Mouse (Mus musculus) myocyte (in vitro differentiated cells): Measurements from ENCODE around the gene C6.

Experiments
- E2F4 ChIP-seq: IDR thresholded peaks from one replicate; pipeline ENCODE4 v1.6.1; 2011; ENCODE audit warnings: mild to moderate bottlenecking, control low read depth, moderate library complexity; ENCODE audit not compliant: insufficient read depth
- MAX ChIP-seq: IDR thresholded peaks from one replicate; pipeline ENCODE4 v1.6.1; 2011; ENCODE audit warnings: low read depth, mild to moderate bottlenecking, control low read depth
- MYOG ChIP-seq, 3 experiments: IDR thresholded peaks; one replicate each; pipeline ENCODE4 v1.6.1; 2011; ENCODE audit warnings: control low read depth in 2 of 3, low read depth in 2 of 3, mild to moderate bottlenecking in 2 of 3; ENCODE audit not compliant: insufficient read length in 2 of 3, control insufficient read depth in 1 of 3, insufficient read depth in 1 of 3
- POLR2A ChIP-seq: IDR thresholded peaks from one replicate; pipeline ENCODE4 v1.6.1; 2011; ENCODE audit warnings: low read depth, mild to moderate bottlenecking, control low read depth, moderate library complexity; ENCODE audit not compliant: insufficient read length
- POLR2AphosphoS2 ChIP-seq: IDR thresholded peaks from one replicate; pipeline ENCODE4 v1.6.1; 2011; ENCODE audit warnings: low read depth, control low read depth; ENCODE audit not compliant: insufficient read length
- REST ChIP-seq: IDR thresholded peaks from one replicate; pipeline ENCODE4 v1.6.1; 2011; ENCODE audit warnings: mild to moderate bottlenecking, control low read depth, moderate library complexity; ENCODE audit not compliant: insufficient read depth, insufficient read length
- SRF ChIP-seq: IDR thresholded peaks from one replicate; pipeline ENCODE4 v1.6.1; 2011; ENCODE audit warnings: low read depth; ENCODE audit not compliant: control insufficient read depth, insufficient read length
- TCF12 ChIP-seq: IDR thresholded peaks from one replicate; pipeline ENCODE4 v1.6.1; 2011; ENCODE audit warnings: mild to moderate bottlenecking, control low read depth; ENCODE audit not compliant: poor library complexity, insufficient read depth, severe bottlenecking
- TCF3 ChIP-seq: IDR thresholded peaks from one replicate; pipeline ENCODE4 v1.6.1; 2011; ENCODE audit warnings: low read depth, control low read depth; ENCODE audit not compliant: insufficient read length
- USF1 ChIP-seq: IDR thresholded peaks from one replicate; pipeline ENCODE4 v1.6.1; 2011; ENCODE audit warnings: low read depth, mild to moderate bottlenecking, control low read depth, moderate library complexity

- TF ChIP-seq POLR2A (no peak), TCF12 (no peak), TCF3 (no peak), USF1 (no peak), MYOG (IDR thresholded peaks at IDR 0.05; ENCODE audit: control insufficient read depth in 1 of 3, insufficient read depth in 1 of 3, insufficient read length in 2 of 3, low read depth in 2 of 3) (no peak), MAX (no peak), REST (no peak), POLR2AphosphoS2 (no peak), E2F4 (no peak), SRF (no peak)
Observed at GRCm38 (mm10) chr15:4747656-4748055, 20.7 kb downstream of the C6 start.
